Comparison of ENCODE assay signal across 8 mouse cellular contexts in genomic region chr10:79920958-79921535, GRCm38 (mm10). TPM values are rescaled to one million over a fixed set of nuclear protein-coding genes. Genes with fewer than 3 reads are reported as not detected.
DNase-seq lines count a peak whose midpoint lies in the region; ATAC-seq and TF ChIP-seq lines count a peak whose summit lies in the region.

Gene R3hdm4, minus strand, starts transcription at chr10:79921208.

- peaks cover 61% of the 10 kb centered on the region for H3K27me3 ChIP-seq in lung, embryonic 14.5 days (ENCODE audit: insufficient read depth, low read length)
- peaks cover 60% of the 10 kb centered on the region for H3K27me3 ChIP-seq in intestine, embryonic 15.5 days (replicated peaks)

- no peak for TF ChIP-seq CTCF in lung, embryonic 14.5 days (IDR thresholded peaks at IDR 0.05; ENCODE audit: low read depth)
- TF ChIP-seq CTCF in bone marrow, adult 2 months (IDR thresholded peaks at IDR 0.05; ENCODE audit: control insufficient read depth, insufficient read depth, low read length), result no peak

- no peak for DNase-seq in lung, embryonic 14.5 days
- no peak for DNase-seq in lung, postnatal 36 days
- DNase-seq in gastrocnemius, postnatal 14 days, result no peak
- no peak for DNase-seq in testis, postnatal 10 days (ENCODE audit: low spot score)
- no peak for DNase-seq in kidney, adult 9 months

- 4% methylated on average over 39 of the region's 41 CpGs for WGBS in lung, embryonic 14.5 days
- 14% methylated on average over 41 of the region's 41 CpGs for WGBS in bone marrow, adult 2 months
- WGBS in intestine, embryonic 15.5 days, result 4% methylated on average over 40 of the region's 41 CpGs

- peak within 1 kb of the TSS; percentile 34; the same call in 1 of the 2 replicates for H3K9ac ChIP-seq in lung, embryonic 14.5 days
- peak within 1 kb of the TSS; percentile 23; the same call in 1 of the 2 replicates for H3K9ac ChIP-seq in intestine, embryonic 15.5 days

- peaks cover 2% of the 10 kb centered on the region; the same call in 1 of the 2 replicates for H3K4me1 ChIP-seq in lung, embryonic 14.5 days (ENCODE audit: insufficient read depth)
- peaks cover 3% of the 10 kb centered on the region; the same call in 1 of the 2 replicates for H3K4me1 ChIP-seq in bone marrow, adult 2 months (ENCODE audit: control insufficient read depth, insufficient read depth, low read length)
- H3K4me1 ChIP-seq in intestine, embryonic 15.5 days (replicated peaks), result peaks cover 47% of the 10 kb centered on the region

- H3K4me3 ChIP-seq in lung, embryonic 14.5 days (ENCODE audit: low read depth, low read length), result peak within 1 kb of the TSS; percentile 28
- no peak within 1 kb of the TSS for H3K4me3 ChIP-seq in bone marrow, adult 2 months (replicated peaks; ENCODE audit: control insufficient read depth, low read depth, low read length)
- peak within 1 kb of the TSS; percentile 31 for H3K4me3 ChIP-seq in intestine, embryonic 15.5 days (replicated peaks)

- H3K9me3 ChIP-seq in lung, embryonic 14.5 days (ENCODE audit: low read depth, low read length), result no peaks in the 10 kb centered on the region
- no peaks in the 10 kb centered on the region for H3K9me3 ChIP-seq in intestine, embryonic 15.5 days

- H3K27ac ChIP-seq in lung, embryonic 14.5 days (ENCODE audit: low read depth), result no peak within 1 kb of the TSS
- no peak within 1 kb of the TSS for H3K27ac ChIP-seq in bone marrow, adult 2 months (ENCODE audit: control insufficient read depth, insufficient read depth, low read depth, low read length, poor library complexity)
- H3K27ac ChIP-seq in intestine, embryonic 15.5 days, result no peak within 1 kb of the TSS

- peak within 1 kb of the TSS; percentile 55 for H3K4me2 ChIP-seq in lung, embryonic 14.5 days
- H3K4me2 ChIP-seq in intestine, embryonic 15.5 days (replicated peaks), result peak within 1 kb of the TSS; percentile 72

- no peak for ATAC-seq in lung, embryonic 14.5 days (ENCODE audit: insufficient read depth)
- 0 out of 2 replicates have a peak, but pooled peaks have one; percentile 8 for ATAC-seq in intestine, embryonic 15.5 days
- ATAC-seq in megakaryocyte-erythroid progenitor cell, adult 5-6 weeks (replicated peaks; ENCODE audit: low FRiP score, low TSS enrichment, poor library complexity, severe bottlenecking), result no peak

- no peak for TF ChIP-seq POLR2A in bone marrow, adult 2 months (IDR thresholded peaks at IDR 0.05; ENCODE audit: borderline replicate concordance, control insufficient read depth, low read depth, low read length)

- intact Hi-C loops in gastrocnemius, postnatal 14 days (cut with DNase I; ENCODE audit: low total_unique reads), result loop anchor here (5.0 kb wide), 1 partner anchor 89 kb away; no protein-coding TSS in a partner anchor

- H3K36me3 ChIP-seq in lung, embryonic 14.5 days (ENCODE audit: insufficient read depth), result no peaks in the 10 kb centered on the region
- no peaks in the 10 kb centered on the region for H3K36me3 ChIP-seq in intestine, embryonic 15.5 days

RNA-seq across cellular contexts. Expression of gene R3hdm4, which starts in this region (rescaled TPM):
- polyA plus RNA-seq in lung, embryonic 14.5 days (2014; fragmentation: Nextera tagmentation; extraction: Ambion mirVana), result 127 and 132 TPM in 2 replicates
- polyA plus RNA-seq in bone marrow, adult 2 months (2011; ENCODE audit: insufficient read depth, insufficient read length, low replicate concordance, missing spikeins), result 182 and 197 TPM in 2 replicates
- total RNA-seq in gastrocnemius, postnatal 14 days (2021), result 100 to 1,000 TPM in 1 of 2 experiments, 10 to 100 TPM in 1; 98.8 to 106 TPM
- polyA plus RNA-seq in intestine, embryonic 15.5 days (2015; fragmentation: Nextera tagmentation; extraction: Ambion mirVana), result 108 and 116 TPM in 2 replicates
- total RNA-seq in megakaryocyte-erythroid progenitor cell, adult 5-6 weeks (2014; fragmentation: Nextera tagmentation), result 80.3 and 91.7 TPM in 2 replicates
- 35.5 and 38.9 TPM in 2 replicates for total RNA-seq in megakaryocyte-erythroid progenitor cell, adult 5-6 weeks (2017)
